Mouse (Mus musculus) lung, embryonic 15.5 days (tissue): Measurements from ENCODE around the gene Hpse2. TPM values are rescaled to one million over a fixed set of nuclear protein-coding genes. Genes with fewer than 3 reads are reported as not detected.

Experiments
- ATAC-seq: fragments of 200-750 bp; cut with Nextera tagmentation; 2 replicates; pipeline ENCODE4 v1.8.0; 2017; ENCODE audit warnings: moderate number of reproducible peaks, borderline replicate concordance; ENCODE audit not compliant: low FRiP score, low TSS enrichment; ENCODE audit errors: extremely low read depth
- H3K27ac ChIP-seq: fragments of 300-500 bp; sonication (generic); 2 replicates; pipeline ENCODE4 v1.5.1; 2015; ENCODE audit warnings: moderate library complexity, mild to moderate bottlenecking, inconsistent platforms
- H3K27me3 ChIP-seq: fragments of 300-500 bp; sonication (generic); 2 replicates; pipeline ENCODE4 v1.6.1; 2015; ENCODE audit warnings: inconsistent platforms
- H3K36me3 ChIP-seq: fragments of 300-500 bp; sonication (generic); 2 replicates; pipeline ENCODE4 v1.6.1; 2015; ENCODE audit warnings: inconsistent platforms
- H3K4me1 ChIP-seq: fragments of 300-500 bp; sonication (generic); 2 replicates; pipeline ENCODE4 v1.6.1; 2015; ENCODE audit warnings: inconsistent platforms
- H3K4me2 ChIP-seq: fragments of 300-500 bp; sonication (generic); 2 replicates; pipeline ENCODE4 v1.6.1; 2015; ENCODE audit warnings: inconsistent platforms, mild to moderate bottlenecking, moderate library complexity
- H3K4me3 ChIP-seq: fragments of 300-500 bp; sonication (generic); 2 replicates; pipeline ENCODE4 v1.5.1; 2015; ENCODE audit warnings: mild to moderate bottlenecking, inconsistent platforms
- H3K9ac ChIP-seq: fragments of 300-500 bp; sonication (generic); 2 replicates; pipeline ENCODE4 v1.6.1; 2015; ENCODE audit warnings: inconsistent platforms
- H3K9me3 ChIP-seq: fragments of 300-500 bp; sonication (generic); 2 replicates; pipeline ENCODE4 v1.6.1; 2016; ENCODE audit warnings: inconsistent platforms
- WGBS: fragments of 180-500 bp; shearing (Covaris S2); methylation state at CpG from one replicate; pipeline ENCODE4 v1.1.7; 2015; 5-methylcytosine and 5-hydroxymethylcytosine counted together
- polyA plus RNA-seq: library from polyadenylated mRNA; unstranded; fragments of >200 nt; fragmentation: Nextera tagmentation; extraction: Ambion mirVana; gene quantifications from 2 replicates; pipeline ENCODE4 v1.2.1, GENCODE M21; 2015

Gene Hpse2
- polyA plus RNA-seq, 1 experiment from 2014 or later, result 8.2 TPM

DNA sequence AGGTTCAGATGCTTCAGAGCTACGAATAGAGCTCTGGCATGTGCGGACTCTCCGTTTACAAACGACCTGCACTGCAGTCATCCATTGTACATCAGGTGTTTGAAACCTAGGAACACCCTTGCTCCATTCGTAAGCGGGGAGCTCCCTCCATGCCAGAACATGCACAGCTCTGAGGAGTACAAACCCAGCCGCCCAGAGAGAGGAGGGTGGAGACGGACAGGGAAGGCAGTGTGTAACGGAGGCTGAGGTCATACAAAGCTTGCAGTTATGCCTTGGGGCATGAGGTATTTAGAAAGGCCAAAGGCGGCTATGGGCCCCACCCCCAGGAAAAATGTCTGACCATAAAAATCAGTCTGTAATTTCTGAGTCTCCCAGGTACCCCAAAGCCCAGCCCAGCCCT is 623.8 kb downstream of the Hpse2 start:
- Histone ChIP-seq H3K4me2 (no peak overlapping the region), H3K9me3 (no peaks in the 10 kb centered on the region), H3K36me3 (no peaks in the 10 kb centered on the region), H3K4me1 (no peaks in the 10 kb centered on the region), H3K27me3 (no peaks in the 10 kb centered on the region), H3K9ac (no peak overlapping the region), H3K4me3 (no peak overlapping the region), H3K27ac (no peak overlapping the region)
- WGBS, result 71% methylated on average over 10 of the region's 10 CpGs
- no peak for ATAC-seq

DNA sequence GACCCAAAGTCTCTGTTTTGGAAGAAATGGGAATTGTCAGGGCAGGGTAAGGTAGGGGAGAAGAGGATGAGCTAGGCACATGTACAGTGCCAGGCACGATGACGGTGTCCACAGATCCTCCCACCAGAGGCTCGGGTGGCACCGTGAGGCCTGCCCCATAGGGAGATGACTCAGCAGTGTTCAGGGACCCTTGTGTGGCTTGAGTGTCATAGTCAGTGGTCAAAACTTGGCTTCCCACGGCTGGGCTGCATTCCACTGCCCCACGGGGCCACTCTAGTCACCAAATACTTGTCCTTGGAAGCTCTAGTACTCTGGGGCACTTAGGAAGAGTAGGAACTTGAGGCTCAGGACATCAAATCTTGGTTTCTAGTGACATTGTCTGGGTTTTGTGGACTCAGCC is 631.5 kb downstream of the Hpse2 start:
- no peaks in the 10 kb centered on the region for H3K27me3 ChIP-seq
- H3K4me2 ChIP-seq, result no peak overlapping the region
- H3K4me3 ChIP-seq, result no peak overlapping the region
- ATAC-seq, result no peak
- 74% methylated on average over 6 of the region's 6 CpGs for WGBS
- peaks cover 33% of the 10 kb centered on the region for H3K4me1 ChIP-seq
- H3K9me3 ChIP-seq, result no peaks in the 10 kb centered on the region
- no peak overlapping the region for H3K27ac ChIP-seq
- no peaks in the 10 kb centered on the region for H3K36me3 ChIP-seq
- no peak overlapping the region for H3K9ac ChIP-seq

DNA sequence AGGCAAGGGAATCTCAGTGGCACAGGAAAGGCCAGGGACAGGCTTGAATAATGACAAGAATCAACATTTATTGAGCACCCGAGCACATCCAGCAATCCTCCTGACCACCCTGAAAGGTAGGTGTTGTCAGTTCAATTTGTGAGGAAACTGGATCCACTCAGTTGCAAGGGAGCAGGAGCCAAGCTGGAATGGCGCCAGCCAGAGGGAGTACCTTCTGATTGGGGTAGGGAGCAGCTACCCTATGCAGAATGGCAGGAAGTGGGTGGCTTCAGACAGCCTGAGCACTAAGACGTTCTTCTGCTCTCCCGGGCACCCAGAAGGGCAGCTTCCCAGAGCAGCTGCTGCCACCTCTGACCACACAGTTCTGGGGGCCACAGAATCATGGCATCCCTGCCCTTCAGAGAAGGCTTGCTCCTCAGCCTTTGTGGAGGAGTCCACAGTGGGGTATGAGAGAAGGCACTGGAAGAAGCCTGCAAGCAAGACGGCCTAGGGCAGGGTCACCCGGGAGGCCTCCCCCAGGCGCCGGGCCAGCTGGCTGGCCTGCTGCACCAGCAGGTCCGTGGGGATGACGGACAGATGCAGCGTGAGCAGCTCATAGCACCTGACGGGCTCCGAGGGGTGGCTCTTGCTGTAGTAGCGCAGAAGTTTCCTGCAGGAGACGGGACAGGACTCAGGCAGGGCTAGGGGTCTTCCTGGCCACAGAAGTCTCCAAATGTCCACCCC is 632.8 kb downstream of the Hpse2 start:
- WGBS, result 51% methylated on average over 15 of the region's 15 CpGs
- Histone ChIP-seq H3K9ac (no peak overlapping the region), H3K36me3 (no peaks in the 10 kb centered on the region), H3K9me3 (no peaks in the 10 kb centered on the region), H3K4me1 (peaks cover 36% of the 10 kb centered on the region), H3K4me3 (no peak overlapping the region), H3K4me2 (no peak overlapping the region), H3K27ac (no peak overlapping the region), H3K27me3 (no peaks in the 10 kb centered on the region)
- ATAC-seq, result no peak

GRCm38 (mm10) chr19:42753141-42753917 is 634.8 kb downstream of the Hpse2 start:
- Histone ChIP-seq H3K27ac (peak overlapping the region; percentile 97), H3K4me3 (peak overlapping the region; percentile 43), H3K36me3 (no peaks in the 10 kb centered on the region), H3K9me3 (no peaks in the 10 kb centered on the region), H3K27me3 (no peaks in the 10 kb centered on the region), H3K4me2 (peak overlapping the region; percentile 61), H3K9ac (peak overlapping the region; percentile 19; the same call in 1 of the 2 replicates), H3K4me1 (peaks cover 41% of the 10 kb centered on the region)
- peak; percentile 66 for ATAC-seq
- WGBS, result 9% methylated on average over 11 of the region's 11 CpGs

DNA sequence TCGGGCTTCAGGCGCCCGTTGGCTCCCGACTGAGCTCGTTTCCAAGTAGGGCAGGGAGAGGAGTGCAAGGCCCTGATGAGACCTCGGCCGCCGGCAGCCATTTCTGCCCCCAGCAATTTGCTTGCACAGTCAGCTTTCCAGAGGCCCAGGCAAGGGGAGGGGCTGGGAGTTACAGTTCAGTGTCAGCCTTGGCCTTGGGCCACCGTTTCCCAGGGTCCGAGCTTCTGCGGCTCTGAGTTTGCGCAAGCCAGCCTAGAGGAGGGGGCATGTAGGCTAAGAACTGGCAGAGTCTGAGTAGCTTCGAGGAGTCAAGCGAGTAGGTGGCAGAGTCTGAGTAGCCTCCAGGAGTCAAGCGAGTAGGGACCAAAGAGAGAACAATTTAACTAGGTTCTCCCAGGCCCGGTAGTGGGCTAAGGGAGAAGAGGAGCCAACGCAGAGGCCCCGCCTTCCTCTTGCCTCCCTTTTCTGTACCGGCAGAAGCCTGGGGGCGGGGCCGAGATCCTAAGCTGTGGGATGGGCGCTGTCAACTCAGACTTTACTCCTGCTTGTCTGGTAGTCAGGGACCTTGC is 635.7 kb downstream of the Hpse2 start, which contains the start of gene Pyroxd2:
Pyroxd2 (minus strand) TSS at position 413 of the 569 bp plus-strand sequence.
- 2% methylated on average over 22 of the region's 22 CpGs for WGBS
- peak within 1 kb of the TSS; percentile 51 for H3K9ac ChIP-seq
- peak within 1 kb of the TSS; percentile 61 for H3K4me2 ChIP-seq
- no peaks in the 10 kb centered on the region for H3K36me3 ChIP-seq
- H3K4me1 ChIP-seq, result peaks cover 41% of the 10 kb centered on the region
- H3K27ac ChIP-seq, result peak within 1 kb of the TSS; percentile 97
- no peaks in the 10 kb centered on the region for H3K9me3 ChIP-seq
- no peaks in the 10 kb centered on the region for H3K27me3 ChIP-seq
- ATAC-seq, result peak; percentile 87
- H3K4me3 ChIP-seq, result peak within 1 kb of the TSS; percentile 43

GRCm38 (mm10) chr19:42750196-42750595 is 638.0 kb downstream of the Hpse2 start:
- ATAC-seq, result no peak
- peaks cover 36% of the 10 kb centered on the region for H3K4me1 ChIP-seq
- H3K9ac ChIP-seq, result no peak overlapping the region
- no peaks in the 10 kb centered on the region for H3K36me3 ChIP-seq
- H3K27ac ChIP-seq, result no peak overlapping the region
- no peak overlapping the region for H3K4me2 ChIP-seq
- H3K4me3 ChIP-seq, result no peak overlapping the region
- H3K9me3 ChIP-seq, result no peaks in the 10 kb centered on the region
- WGBS, result 49% methylated on average over 11 of the region's 11 CpGs
- no peaks in the 10 kb centered on the region for H3K27me3 ChIP-seq

- H3K4me1 ChIP-seq, result peaks cover 14% of the 10 kb centered on the region
These were observed 641.5 kb downstream of the Hpse2 start for GRCm38 (mm10) chr19:42746702-42747101.

DNA sequence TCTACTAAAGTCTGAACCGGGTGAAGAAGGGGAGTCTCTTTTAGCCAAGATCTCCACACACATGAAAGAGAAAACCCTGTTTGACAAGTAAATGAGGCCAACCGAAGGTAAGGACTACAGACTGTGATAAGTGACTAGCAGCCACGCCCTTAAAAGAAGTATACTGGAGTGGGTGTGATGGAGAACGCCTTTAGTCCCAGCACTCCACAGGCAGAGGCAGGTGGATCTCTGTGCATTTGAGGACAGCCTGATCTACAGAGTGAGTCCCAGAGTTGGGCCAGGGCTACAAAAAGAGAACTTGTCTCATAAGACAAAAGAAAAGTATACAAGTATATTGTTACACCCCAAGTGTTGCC is 642.3 kb downstream of the Hpse2 start:
- ATAC-seq, result no peak

More at GRCm38 (mm10) chr19:42746702-42747101, 641.5 kb downstream of the Hpse2 start:
- 87% methylated on average over 8 of the region's 8 CpGs for WGBS
- H3K4me2 ChIP-seq, result no peak overlapping the region
- no peaks in the 10 kb centered on the region for H3K9me3 ChIP-seq
- ATAC-seq, result no peak
- H3K4me3 ChIP-seq, result no peak overlapping the region
- no peak overlapping the region for H3K9ac ChIP-seq
- H3K36me3 ChIP-seq, result no peaks in the 10 kb centered on the region
- no peak overlapping the region for H3K27ac ChIP-seq
- no peaks in the 10 kb centered on the region for H3K27me3 ChIP-seq

GRCm38 (mm10) chr19:42745084-42745868 is 642.9 kb downstream of the Hpse2 start:
- H3K9ac ChIP-seq, result no peak overlapping the region
- WGBS, result 52% methylated on average over 9 of the region's 9 CpGs
- no peak overlapping the region for H3K4me2 ChIP-seq
- no peaks in the 10 kb centered on the region for H3K36me3 ChIP-seq
- no peaks in the 10 kb centered on the region for H3K9me3 ChIP-seq
- H3K4me1 ChIP-seq, result peaks cover 13% of the 10 kb centered on the region
- no peak for ATAC-seq
- H3K27ac ChIP-seq, result no peak overlapping the region
- H3K4me3 ChIP-seq, result no peak overlapping the region
- no peaks in the 10 kb centered on the region for H3K27me3 ChIP-seq

More for the DNA sequence above, 642.3 kb downstream of the Hpse2 start:
- H3K4me1 ChIP-seq, result peaks cover 13% of the 10 kb centered on the region
- no peaks in the 10 kb centered on the region for H3K36me3 ChIP-seq
- no peak overlapping the region for H3K4me3 ChIP-seq
- 56% methylated on average over 4 of the region's 4 CpGs for WGBS
- H3K9me3 ChIP-seq, result no peaks in the 10 kb centered on the region
- no peak overlapping the region for H3K9ac ChIP-seq
- no peaks in the 10 kb centered on the region for H3K27me3 ChIP-seq
- no peak overlapping the region for H3K27ac ChIP-seq
- H3K4me2 ChIP-seq, result no peak overlapping the region

GRCm38 (mm10) chr19:42744162-42744586 is 644.0 kb downstream of the Hpse2 start:
- no peak overlapping the region for H3K4me2 ChIP-seq
- no peaks in the 10 kb centered on the region for H3K27me3 ChIP-seq
- peak; percentile 64; the same call in 1 of the 2 replicates for ATAC-seq
- no peak overlapping the region for H3K27ac ChIP-seq
- H3K9ac ChIP-seq, result no peak overlapping the region
- WGBS, result 16% methylated on average over 4 of the region's 4 CpGs
- peaks cover 8% of the 10 kb centered on the region for H3K4me1 ChIP-seq
- H3K9me3 ChIP-seq, result no peaks in the 10 kb centered on the region
- no peaks in the 10 kb centered on the region for H3K36me3 ChIP-seq
- H3K4me3 ChIP-seq, result no peak overlapping the region

- H3K27me3 ChIP-seq, result no peaks in the 10 kb centered on the region
- peaks cover 8% of the 10 kb centered on the region for H3K4me1 ChIP-seq
- no peak overlapping the region for H3K4me2 ChIP-seq
- no peak overlapping the region for H3K27ac ChIP-seq
- H3K36me3 ChIP-seq, result no peaks in the 10 kb centered on the region
- H3K4me3 ChIP-seq, result no peak overlapping the region
- no peak overlapping the region for H3K9ac ChIP-seq
- no peaks in the 10 kb centered on the region for H3K9me3 ChIP-seq
- ATAC-seq, result no peak
- WGBS, result 68% methylated on average over 16 of the region's 16 CpGs
These were observed 644.9 kb downstream of the Hpse2 start for GRCm38 (mm10) chr19:42743261-42743660.
